Mouse (Mus musculus) testis, adult 2 months (tissue): Measurements from ENCODE around the gene Pard3b.

ENCODE experiments used
- CTCF ChIP-seq: fragments of 200-500 bp; IDR thresholded peaks from 2 replicates; pipeline ENCODE4 v1.5.1; 2012; ENCODE audit warnings: low read depth, mild to moderate bottlenecking, inconsistent platforms, low read length, moderate library complexity; ENCODE audit not compliant: control insufficient read depth, insufficient read depth, insufficient replicate concordance
- POLR2A ChIP-seq: fragments of 200-500 bp; IDR thresholded peaks from 2 replicates; pipeline ENCODE4 v1.6.1; 2012; ENCODE audit warnings: low read depth, mild to moderate bottlenecking, inconsistent platforms, low read length, moderate library complexity; ENCODE audit not compliant: control insufficient read depth

- TF ChIP-seq CTCF (no peak), POLR2A (no peak)
Measured at GRCm38 (mm10) chr1:62334196-62334595, 695.6 kb downstream of the Pard3b start.
